Mouse (Mus musculus) ES-Bruce4 (cell line): Measurements from ENCODE around the gene Scube3. TPM values are rescaled to one million over a fixed set of nuclear protein-coding genes. Genes with fewer than 3 reads are reported as not detected.
A peak's percentile ranks its signal among the peaks of the same experiment; 100 is the strongest.

Experiments
- H3K27ac ChIP-seq: 2 replicates; pipeline ENCODE4 v1.5.1; 2012; ENCODE audit warnings: low read length, inconsistent platforms; ENCODE audit not compliant: insufficient read depth
- H3K27me3 ChIP-seq: 2 replicates; pipeline ENCODE4 v1.6.1; 2012; ENCODE audit warnings: mild to moderate bottlenecking, low read length, inconsistent platforms; ENCODE audit not compliant: control insufficient read depth, poor library complexity, insufficient read depth, severe bottlenecking
- H3K36me3 ChIP-seq: 2 replicates; pipeline ENCODE4 v1.6.1; 2012; ENCODE audit warnings: inconsistent platforms, mild to moderate bottlenecking, low read length, moderate library complexity; ENCODE audit not compliant: control insufficient read depth, poor library complexity, insufficient read depth, severe bottlenecking
- H3K4me1 ChIP-seq: one replicate; pipeline ENCODE4 v1.8.1; 2011; ENCODE audit warnings: low read length; ENCODE audit not compliant: control insufficient read depth, insufficient read depth
- H3K4me3 ChIP-seq: 2 replicates; pipeline ENCODE4 v1.5.1; 2011; ENCODE audit warnings: low read depth, mild to moderate bottlenecking, low read length
- H3K9ac ChIP-seq: 2 replicates; pipeline ENCODE4 v1.6.1; 2012; ENCODE audit warnings: low read depth, mild to moderate bottlenecking, inconsistent platforms; ENCODE audit not compliant: poor library complexity, severe bottlenecking
- H3K9me3 ChIP-seq: replicated peaks from 2 replicates; pipeline ENCODE4 v1.6.1; 2012; ENCODE audit warnings: mild to moderate bottlenecking, low read length, inconsistent platforms; ENCODE audit not compliant: control insufficient read depth, poor library complexity, insufficient read depth, severe bottlenecking
- CTCF ChIP-seq: IDR thresholded peaks from one replicate; pipeline ENCODE4 v1.8.1; 2011; ENCODE audit warnings: low read depth, low read length
- EP300 ChIP-seq: IDR thresholded peaks from 2 replicates; pipeline ENCODE4 v1.6.1; 2011; ENCODE audit warnings: low read depth, low read length; ENCODE audit not compliant: insufficient read depth
- POLR2A ChIP-seq: IDR thresholded peaks from one replicate; pipeline ENCODE4 v1.8.1; 2011; ENCODE audit warnings: low read length; ENCODE audit not compliant: insufficient read depth
- polyA plus RNA-seq: library from polyadenylated mRNA; stranded (reverse); fragments of >200 nt; gene quantifications from 2 replicates; pipeline ENCODE4 v1.2.4, GENCODE M21; 2011; ENCODE audit warnings: low read depth; ENCODE audit not compliant: missing spikeins, insufficient read depth, insufficient read length

The Scube3 gene
- polyA plus RNA-seq, 1 experiment = 18.0 TPM

- Histone ChIP-seq H3K9ac (peak overlapping the region; percentile 67), H3K4me3 (peak overlapping the region; percentile 65), H3K36me3 (no peaks in the 10 kb centered on the region; the same call in 1 of the 2 replicates), H3K27ac (peak overlapping the region; percentile 30), H3K4me1 (peaks cover 1% of the 10 kb centered on the region), H3K9me3 (no peaks in the 10 kb centered on the region), H3K27me3 (no peaks in the 10 kb centered on the region)
- TF ChIP-seq EP300 (peak; percentile 38; the same call in 1 of the 2 replicates), CTCF (no peak), POLR2A (peak; percentile 71)
Measured at GRCm38 (mm10) chr17:28223561-28224391, 81.8 kb downstream of the Scube3 start.

Other genes starting within 250 kb of the Scube3 start
- 20.9 and 23.7 TPM in 2 replicates for gene Anks1, start 232.8 kb upstream of the Scube3 start, polyA plus RNA-seq
- 37.5 and 40.6 TPM in 2 replicates for gene Taf11, start 232.3 kb upstream of the Scube3 start, polyA plus RNA-seq
- gene Tcp11, start 61.5 kb upstream of the Scube3 start, polyA plus RNA-seq = 11.6 and 18.9 TPM in 2 replicates
- gene Zfp523, start 35.0 kb downstream of the Scube3 start, polyA plus RNA-seq = 16.6 and 19.5 TPM in 2 replicates
- 28.4 and 30.7 TPM in 2 replicates for gene Def6, start 65.6 kb downstream of the Scube3 start, polyA plus RNA-seq
- 24.0 and 25.2 TPM in 2 replicates for gene Ppard, start 90.6 kb downstream of the Scube3 start, polyA plus RNA-seq
- 56.8 and 64.7 TPM in 2 replicates for gene Fance, start 171.4 kb downstream of the Scube3 start, polyA plus RNA-seq
- gene Rpl10a, start 186.3 kb downstream of the Scube3 start, polyA plus RNA-seq = 1,875 and 2,151 TPM in 2 replicates
- gene Tead3, start 208.7 kb downstream of the Scube3 start, polyA plus RNA-seq = 28.6 and 31.9 TPM in 2 replicates
- 14.0 and 14.7 TPM in 2 replicates for gene Tulp1, start 223.1 kb downstream of the Scube3 start, polyA plus RNA-seq